Mouse (Mus musculus) urinary bladder, postnatal 10 days (tissue): ENCODE data around the gene Ippk.

Experiments
- DNase-seq: peaks from one replicate; pipeline ENCODE4 v3.0.0; 2022; ENCODE audit warnings: low spot score

Gene Ippk

DNA sequence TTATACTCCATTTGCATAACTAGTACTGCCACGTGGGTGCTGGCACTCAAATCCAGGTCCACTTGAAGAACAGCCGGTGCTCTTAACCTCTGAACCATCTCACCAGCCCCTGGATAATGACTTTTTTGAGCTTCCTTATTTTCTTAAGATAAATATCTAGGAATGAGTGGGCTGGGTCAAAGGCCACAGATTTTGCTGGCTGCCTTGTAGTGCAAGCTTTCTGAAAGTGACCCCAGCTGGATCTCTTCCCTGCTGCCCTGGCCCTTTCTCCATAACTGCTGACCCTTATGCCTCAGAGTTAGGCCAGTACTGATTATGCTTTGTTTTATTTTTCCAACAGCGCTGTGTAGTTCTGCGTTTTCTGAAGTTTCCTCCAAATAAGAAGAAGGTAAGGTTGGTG, 9.5 kb downstream of the Ippk start:
- DNase-seq: no peak

DNA sequence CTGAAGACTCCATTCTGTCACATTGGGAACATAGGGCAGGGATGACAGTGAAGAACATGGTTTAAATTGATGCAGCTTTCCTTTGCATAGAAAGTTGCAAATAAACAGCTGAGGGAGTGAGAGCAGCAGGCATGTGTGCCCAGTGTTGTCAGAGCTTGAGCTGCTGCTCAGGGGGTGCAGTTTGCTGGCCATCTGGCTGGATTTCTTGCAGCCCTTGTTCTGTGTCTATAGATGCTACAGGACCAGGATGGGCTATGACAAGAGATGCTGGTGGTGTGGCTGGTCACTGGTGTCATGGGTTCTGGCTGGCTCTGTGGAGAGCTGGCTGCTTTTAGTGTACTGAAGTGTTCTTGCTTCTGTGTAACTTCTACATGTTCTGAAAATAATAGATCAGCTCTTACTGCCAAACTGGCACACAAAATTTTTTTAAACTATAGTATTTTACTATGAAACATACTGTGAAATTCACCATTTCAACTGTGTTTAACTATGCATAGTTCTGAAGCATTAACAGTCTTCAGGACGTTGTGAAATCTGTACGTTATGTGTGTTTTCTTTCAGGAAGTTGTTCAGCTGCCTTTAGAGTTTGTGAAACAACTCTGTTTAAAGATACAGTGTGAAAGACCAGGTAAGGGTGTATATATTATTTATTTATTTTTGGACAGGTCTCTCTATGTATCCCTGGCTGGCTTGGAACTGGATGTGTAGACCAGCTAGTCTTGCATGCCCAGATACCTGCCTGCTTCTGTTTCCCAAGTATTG, 12.4 kb downstream of the Ippk start:
- no peak for DNase-seq

DNA sequence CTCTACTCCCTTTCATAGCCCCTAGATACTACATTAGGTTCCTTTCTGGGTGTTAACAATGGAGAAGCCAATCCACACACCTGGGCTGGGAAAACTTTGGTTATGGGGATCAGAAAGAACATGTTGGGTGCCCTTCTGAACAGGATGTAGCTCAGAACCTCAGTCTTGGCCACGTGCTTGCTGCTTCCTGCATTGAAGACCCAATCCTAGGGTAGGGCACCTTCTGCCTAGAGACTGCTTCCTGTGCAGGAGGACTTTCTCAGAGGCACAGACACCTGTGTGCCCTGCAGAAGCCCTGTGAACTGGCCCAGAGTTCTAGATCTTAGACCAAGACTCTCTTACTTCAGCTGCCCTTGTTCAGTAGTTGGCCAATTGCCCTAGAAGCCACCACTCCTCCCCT, 14.7 kb downstream of the Ippk start:
- no peak for DNase-seq

DNA sequence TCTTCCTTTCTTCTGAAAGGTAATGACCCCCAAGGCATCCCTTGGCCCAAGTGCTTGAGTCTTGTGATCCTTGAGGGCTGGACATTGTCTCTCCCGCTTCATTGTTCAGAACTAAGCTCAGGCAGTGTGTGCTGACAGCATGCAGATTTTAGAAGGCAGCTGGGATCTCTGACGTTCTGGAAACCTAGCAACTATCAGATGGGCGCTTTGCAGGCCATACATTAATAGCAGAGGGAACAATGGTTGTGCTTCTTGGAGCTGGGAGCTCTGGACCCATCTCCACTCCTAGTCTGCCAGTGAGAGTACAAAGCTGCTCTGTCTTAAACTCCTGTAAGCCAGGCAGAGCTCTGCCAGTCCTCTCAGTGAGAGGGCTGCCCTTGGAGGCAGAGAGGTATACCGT, 15.1 kb downstream of the Ippk start:
- DNase-seq: no peak

DNA sequence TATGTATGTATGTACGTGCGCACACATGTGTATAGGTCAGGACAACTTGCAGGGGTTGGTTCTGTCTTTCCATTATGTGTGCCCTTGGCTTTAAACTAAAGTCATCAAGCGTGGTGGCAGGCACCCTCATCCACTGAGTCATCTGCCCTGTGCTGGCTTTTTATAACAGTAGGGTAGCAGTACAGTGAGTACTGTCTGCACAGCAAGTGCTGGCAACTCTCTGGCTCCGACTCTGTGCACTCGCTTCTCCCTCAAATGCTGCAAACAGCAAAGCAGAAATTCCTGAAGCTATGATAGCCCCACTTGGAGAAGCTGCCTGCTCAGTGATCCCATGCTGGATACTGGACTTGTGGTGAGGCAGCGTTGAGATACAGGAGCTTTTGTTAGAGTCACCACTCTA, 23.4 kb downstream of the Ippk start:
- DNase-seq: no peak

DNA sequence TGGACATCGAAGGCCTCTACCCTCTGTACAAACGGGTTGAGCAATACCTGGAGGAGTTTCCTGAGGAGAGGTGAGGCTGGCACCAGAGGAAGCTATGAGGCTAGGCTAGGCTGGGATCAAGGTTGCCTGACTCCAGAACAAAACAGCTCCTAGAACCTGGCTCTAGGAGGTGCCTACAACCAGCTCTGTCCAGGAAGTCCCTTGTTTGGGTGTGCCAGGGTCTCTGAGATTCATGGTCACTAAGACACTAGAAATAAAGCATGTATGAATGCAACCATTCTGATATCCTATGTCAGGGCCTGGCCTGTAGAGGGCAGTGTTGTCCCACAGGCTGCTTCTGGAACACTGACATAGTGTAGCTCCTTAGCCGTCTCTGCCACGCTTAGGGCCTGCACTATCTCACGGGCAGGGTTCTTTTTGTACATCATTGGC, 28.3 kb downstream of the Ippk start:
- peak; percentile 63 for DNase-seq

DNA sequence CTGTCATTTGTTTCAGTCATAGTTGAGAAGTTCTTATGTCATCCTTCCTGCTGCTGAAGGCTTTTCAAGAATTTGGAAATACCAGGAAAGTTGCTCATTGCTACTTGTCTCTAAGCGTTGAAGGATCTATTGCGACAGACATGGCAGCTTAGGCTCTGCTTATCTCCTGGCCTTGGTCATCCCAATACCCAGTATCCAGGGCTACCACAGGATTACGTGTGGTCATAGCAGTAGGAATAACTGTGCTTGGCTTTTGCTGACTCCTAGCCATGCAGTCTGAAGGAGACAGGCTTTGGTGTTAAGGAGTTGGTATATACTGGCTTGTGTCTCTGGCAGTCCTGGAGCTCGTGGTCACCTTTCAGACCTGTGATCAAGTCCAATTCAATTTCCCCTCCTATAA, 39.2 kb downstream of the Ippk start:
- no peak for DNase-seq

DNA sequence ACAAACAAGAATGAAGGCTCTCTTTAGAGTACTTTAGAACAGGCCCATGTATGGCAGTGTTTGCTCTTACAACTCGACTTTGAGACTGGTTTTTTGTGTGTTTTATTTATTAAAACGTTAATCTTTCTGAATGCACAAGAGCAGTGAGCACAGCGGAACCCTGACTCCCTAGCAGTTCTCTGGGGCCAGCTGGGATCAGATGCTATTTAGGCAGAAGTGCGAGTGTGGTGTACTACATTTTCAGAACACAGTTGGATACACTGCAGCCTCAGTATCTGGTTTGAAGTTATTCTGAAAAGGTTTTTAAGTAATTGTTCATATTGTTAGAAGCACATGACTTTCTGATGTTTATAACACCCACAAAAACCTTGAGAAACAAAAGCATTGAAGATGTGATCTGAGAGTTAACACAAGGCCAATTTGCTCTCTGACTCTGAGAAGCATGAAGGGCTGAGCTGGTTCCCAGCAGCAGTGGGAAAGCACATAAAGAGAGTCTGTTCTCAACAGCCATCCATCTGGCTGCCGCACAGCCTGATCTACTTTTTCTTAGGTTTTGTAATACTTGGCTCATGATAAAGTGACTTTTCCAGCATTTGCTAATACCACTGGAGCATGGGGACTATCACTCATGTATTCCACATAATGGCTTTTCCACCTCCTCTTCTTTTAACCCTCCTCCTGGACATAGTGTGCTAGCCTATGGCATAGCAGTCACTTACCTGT, 39.8 kb downstream of the Ippk start:
- DNase-seq: no peak

DNA sequence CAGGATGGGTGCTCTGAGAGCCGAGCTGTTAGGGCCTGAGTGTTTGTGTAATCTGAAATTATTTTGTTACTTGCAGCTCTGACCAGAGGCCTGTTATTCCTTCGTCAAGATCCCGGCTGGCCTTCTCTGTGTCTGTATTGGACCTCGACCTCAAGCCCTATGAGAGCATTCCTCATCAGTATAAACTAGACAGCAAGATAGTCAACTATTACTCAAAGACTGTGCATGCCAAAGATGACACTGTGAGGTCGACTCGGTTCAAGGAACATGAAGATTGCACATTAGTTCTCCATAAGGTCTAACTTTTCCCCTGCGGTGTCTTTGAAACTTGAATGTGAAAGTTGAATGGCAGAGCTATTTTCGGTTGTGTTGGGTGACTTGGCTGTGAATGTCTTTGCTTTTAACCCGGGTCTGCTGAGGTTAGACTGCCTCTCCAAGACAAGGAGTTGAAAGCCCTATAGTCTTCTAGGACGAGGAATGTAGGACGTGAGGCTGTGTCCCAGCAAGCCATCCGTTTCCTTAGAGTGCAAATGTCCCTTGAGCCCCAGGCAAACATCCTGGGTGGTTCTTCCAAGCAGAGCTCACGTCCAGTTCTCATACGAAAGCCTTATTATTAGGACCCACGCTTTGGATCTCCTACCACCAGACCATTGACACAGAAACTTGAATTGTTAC, 40.5 kb downstream of the Ippk start:
- no peak for DNase-seq

DNA sequence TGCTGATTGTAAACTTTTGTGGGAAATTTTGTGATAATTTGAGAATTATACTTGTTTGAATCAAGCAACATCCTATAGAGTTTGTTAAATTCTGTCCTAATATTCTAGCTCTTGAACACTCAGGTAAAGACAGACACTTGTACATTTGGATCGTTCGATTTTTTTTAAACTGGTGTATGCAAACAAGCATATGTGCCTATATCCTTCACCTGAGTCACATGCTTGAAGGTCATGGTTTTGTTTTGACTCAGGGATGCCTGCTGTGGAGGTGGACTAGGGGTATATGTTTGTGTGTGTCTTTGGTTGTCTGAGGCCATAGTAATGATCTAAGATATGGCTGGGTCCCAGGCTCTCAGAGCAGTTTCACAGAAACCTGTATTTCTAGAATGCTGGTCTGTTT, 41.9 kb downstream of the Ippk start:
- no peak for DNase-seq

DNA sequence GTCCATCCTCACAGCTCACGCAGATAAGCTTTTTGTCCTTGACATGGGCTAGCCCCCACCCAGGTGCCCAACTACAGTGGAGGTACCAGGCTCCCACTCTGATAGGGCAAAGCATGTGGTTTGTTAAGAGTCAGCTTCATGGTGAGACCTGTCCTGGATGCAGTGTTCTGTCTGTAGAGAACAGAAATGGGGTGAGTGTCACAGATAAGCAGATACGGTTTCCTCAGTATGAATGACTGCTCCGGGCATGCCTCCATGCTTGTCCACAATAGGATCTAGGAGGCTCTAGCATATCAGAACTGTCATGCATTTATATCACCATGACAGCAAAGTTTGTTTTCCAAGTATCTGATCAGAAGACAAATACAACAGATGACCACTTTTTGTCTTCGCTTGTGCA, 44.8 kb downstream of the Ippk start:
- no peak for DNase-seq

DNA sequence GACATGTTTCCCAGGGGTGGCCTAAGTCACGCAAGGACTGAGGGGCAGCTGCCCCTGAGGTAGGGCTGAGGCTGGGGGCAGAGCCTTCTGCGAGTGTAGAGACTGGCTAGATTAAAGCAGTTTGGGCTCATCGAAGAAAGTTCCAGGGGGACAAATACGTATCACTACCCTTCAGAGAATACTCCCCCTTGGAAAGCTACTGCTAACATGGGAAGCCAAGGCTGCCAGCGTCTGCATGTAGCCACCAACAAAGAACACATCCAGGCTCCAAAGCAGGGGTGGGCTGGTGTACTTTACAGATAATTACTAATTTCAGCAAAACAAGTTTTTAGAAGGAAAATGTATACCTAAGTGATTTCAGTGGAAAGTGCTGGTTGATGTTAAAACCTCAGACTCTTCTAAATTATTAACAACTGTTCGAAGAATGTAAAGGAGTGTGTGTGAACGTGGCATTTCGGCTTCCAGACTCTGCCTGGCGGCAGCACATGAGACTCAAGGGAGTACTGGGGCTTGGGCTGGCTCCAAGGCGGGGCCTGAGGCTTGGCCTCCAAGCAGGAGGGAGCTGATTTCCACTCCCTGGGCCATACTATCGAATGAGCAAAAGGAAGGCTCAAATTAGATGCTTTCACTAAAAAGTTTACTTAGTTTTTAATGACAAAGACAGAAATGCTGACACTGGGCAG, 45.5 kb downstream of the Ippk start:
- DNase-seq: no peak

DNA sequence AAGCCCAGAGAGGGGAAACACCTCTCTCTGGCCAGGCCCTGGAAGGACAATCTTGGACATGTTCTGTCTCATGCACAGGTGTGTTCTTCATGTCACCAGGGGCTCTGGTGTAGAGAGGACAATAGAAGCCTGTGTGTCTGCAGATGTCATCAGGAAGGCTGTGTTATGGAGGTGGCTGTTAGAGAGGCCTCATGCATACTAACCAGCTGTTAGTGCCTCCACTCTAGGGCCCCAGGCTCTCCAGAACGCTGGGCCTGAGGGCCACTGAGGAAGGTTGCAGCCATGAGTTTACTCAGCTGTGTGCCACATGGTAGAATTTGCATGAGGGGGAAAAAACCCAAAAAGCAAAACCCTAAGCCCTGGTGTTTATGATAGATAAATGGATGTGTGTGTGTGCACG, 46.5 kb downstream of the Ippk start:
- no peak for DNase-seq

DNA sequence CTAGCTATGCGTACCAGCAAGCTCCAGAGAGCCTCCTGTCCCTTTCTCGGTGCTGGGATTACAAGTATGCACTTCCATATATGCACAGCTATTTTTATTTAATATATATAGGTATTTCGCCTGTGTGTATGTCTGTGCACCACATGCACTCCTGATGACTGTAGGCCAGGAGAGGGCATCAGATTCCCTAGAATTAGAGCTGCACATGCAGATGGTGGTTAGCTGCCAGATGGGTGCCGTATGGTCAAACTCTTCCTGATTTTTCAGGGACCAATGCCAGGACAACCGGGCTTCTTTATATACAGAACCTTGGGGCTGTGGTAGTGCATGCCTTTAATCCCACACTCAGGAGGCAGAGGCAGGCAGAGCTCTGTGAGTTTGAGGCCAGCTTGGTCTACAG, 48.0 kb downstream of the Ippk start:
- DNase-seq: no peak

DNA sequence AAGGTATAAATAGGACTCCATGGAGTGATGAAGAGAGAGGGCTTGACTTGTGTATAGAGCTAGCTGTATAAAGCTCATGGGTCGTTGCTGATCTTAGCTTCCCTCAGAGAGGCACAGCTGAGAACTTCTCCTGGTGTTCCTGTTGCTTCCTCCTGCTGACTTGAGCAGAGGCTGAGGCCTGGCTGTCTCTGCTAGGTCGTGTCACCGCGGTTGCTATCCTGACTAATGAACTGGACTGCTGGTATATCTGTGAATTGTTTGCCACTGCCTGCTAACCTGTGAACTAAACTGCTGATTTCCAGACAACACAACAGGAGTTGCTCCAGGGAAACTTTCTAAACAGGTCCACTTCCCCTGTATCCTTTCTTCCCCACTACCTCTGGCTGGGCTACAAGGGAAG, 49.3 kb downstream of the Ippk start:
- no peak for DNase-seq

DNA sequence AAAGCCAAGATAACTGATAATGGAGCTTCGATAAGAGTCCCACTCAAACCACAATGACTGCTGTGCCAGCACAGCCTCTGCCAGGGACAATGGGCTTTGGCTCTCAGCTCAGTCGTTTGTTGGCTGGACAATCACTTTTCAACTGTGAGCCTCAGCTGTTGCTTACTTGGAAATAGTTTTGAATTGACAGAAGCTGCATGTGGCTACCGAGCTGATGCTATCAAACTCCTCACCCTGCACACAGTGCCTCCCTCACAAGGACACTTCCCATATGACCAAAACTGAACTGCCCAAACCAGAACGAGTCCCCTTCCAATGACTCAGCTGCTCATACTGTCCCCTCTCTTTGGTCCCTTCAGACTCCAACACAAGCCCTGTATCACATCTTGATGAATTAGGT, 49.8 kb downstream of the Ippk start:
- DNase-seq: no peak

DNA sequence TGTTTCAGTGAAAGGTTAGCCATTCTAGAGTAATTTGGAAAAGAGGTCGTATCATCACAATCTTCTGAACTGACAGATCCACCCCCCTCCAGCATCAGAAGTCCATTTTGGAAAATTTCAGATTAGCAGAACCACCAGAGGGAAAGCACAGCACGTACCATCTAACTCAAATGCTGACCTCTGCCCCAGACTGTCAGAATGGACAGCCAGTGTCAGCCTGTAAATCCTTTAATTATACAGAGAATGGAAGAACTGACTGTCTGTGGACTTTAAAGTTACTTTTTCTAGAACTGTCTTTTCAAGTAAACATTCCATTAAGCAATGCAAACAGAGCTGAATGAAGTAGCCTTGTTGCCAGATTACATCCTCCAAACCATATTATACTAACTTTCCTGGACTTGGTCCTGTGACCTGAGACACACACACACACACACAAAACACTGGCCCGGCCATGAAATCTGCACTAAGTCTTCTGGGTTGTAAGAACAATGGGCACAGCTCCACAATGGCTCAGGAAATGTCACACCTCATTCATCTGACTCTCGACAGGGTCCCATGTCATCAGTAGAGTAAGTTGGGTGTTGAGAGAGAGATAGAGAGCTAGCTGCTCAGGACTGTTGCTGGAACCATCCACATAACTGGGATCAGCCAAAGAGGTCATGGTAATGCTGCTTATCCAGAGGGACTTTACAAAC, 51.1 kb downstream of the Ippk start:
- no peak for DNase-seq

DNA sequence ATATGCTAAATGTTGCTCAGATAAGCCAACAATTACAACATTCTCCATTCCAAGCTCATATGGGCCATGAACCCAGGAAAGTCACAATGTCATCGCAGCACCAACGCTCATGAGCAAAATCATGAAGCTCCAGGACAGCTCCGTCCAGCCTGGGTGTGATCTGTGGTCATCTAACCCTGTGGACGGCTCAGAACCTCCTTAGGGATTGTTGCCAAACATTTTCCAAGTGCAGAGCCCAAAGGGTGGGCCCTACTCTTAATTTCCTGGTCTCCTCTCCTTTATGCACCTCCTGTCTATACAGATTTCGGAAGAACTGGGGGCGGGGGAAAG, 51.6 kb downstream of the Ippk start:
- DNase-seq: no peak

DNA sequence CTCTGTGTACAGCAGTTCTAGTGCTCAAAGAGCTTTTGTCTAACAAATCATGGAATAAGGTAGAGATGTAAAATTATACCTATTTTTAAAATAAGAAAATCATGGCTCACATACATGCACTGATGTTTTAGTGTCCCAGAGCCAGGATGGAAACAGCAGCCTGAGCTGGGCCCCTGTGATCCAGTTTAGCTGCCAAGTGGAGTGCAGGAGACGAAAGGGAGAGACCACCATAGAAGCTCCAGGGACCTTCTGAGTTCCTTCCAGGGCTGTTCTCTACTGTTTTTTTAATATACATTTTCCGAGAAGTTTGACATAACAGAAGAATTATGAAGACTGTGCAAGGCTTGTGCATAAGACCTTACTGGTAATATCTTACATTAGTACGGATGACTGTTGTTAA, 56.8 kb downstream of the Ippk start:
- no peak for DNase-seq

DNA sequence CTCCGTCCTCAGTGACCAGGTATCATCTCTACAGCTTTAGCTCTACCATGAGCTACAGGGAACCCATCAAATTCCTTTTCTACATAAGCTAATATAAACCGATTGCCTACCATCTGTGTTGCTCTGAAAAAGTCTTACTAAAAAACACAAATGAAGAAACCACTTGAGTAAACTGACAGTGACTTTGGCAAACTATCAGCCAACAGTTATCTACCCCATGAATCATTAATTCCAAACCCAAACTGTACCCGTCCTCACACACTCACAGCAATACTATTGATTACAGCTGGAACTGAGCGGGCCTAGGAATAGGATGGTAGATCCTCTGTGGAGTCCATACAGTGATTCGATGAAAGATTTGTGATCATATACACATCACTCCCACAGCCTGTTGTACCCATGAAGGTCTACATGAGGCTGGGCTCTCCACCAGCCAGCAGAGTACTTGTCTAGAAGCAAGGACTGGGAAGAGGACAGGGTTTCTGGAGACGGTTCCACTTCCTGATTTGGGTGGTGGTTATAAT, 57.9 kb downstream of the Ippk start:
- no peak for DNase-seq

DNA sequence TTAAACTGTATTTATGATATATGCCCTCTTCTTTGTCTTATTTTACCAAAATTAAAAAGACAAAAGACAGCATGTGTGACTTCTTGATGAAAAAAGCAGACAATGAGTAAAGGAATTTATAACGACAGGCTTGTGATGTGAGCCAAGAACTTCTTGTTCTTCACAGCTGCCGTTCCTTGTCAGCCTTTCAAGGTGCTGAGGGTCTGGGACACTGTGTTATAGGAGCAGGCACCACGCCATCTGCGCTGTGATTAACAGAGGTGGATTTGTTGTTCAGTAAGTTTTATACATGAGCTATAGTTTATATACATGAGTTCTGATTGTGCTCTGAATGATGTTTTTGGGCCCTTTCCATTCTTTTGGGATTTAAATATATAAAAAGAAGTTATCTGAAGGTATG, 58.4 kb downstream of the Ippk start:
- DNase-seq: no peak

DNA sequence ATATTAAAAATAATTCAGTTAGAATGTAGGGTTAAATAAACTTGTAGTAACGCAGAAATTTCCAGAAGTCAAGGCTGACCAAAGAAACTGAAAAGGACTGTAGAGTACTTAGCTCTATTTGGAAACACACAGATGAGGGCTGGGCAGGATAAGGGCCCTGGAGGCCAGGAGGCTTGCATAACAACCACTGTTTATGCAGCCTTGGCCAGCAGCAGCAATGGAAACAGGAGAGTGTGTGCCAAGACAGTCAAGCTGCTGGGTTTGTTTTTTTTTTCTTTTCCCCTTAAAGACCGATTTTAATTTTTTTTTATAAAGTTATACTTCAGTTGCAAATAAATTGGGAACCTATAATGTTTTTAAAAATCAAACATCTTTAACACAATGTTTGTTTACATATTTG, 59.0 kb downstream of the Ippk start:
- no peak for DNase-seq
